Mouse (Mus musculus): ENCODE data around the gene Cisd1. TPM values are rescaled to one million over a fixed set of nuclear protein-coding genes. Genes with fewer than 3 reads are reported as not detected.
"Not testable (repeated sequence)": the region's sequence is repeated elsewhere in the genome, so short reads cannot be mapped to it uniquely, and the experiment has no call there.

Gene Cisd1
- polyA plus RNA-seq (2015; fragmentation: Nextera tagmentation; extraction: Ambion mirVana), result 115 and 118 TPM in 2 replicates

DNA sequence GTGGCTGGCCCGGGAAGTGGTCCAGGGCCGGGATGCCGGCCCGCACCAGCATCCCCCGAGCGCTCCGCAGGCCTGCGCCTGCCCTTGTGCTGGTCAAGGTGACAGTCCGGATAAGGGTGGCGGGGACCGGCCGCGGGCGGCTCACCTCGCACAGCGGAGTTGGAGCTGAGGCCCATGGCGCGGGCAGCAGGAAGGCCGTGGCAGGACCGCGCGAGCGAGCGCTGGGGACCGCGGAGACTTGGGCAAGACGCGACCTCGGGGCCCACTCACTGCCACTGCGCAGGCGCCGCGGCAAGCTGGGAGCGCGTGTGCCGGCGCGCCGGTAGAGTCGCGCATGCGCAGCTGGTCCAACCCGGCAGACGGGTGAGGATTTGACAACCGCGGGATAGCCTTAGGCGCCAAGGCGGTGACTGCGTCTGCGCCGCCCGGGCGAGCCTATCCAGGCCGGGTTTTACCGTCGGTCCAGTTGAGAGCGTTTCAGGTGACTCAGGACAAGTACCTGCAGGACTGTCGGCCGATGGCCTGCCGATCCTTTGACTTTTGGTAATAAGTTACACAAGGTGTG lies at the start of gene Cisd1:
TSS of gene Cisd1 (minus strand) at position 376 of the 565 bp plus-strand sequence.
- under 1% methylated on average over 60 of the region's 60 CpGs for WGBS
- ATAC-seq, result peak; percentile 77
- peaks cover 23% of the 10 kb centered on the region for H3K4me1 ChIP-seq (replicated peaks)

DNA sequence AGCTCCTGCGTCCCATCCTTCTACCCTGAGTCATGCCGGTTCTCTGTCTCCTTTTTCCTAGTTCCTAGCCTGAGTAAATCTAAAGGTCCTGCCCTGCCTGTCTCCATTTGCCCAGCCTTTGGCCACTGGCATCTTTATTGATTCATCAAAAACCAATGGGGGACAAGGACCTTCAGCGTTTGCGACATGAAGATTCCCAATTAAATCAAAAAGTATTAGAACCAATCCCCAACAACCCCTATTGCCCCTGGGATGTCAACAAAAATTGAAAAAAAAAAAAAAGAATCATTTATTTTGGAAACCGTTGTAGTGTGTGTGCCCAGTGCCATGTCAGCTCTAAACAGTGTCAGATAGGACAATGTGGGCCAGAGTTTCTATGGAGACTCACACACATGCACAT lies 44.6 kb upstream of the Cisd1 start:
- H3K4me2 ChIP-seq (replicated peaks), result no peak overlapping the region
- no peak for ATAC-seq
- H3K27ac ChIP-seq, result no peak overlapping the region
- H3K27me3 ChIP-seq (replicated peaks), result no peaks in the 10 kb centered on the region
- no peaks in the 10 kb centered on the region for H3K4me1 ChIP-seq (replicated peaks)
- no peaks in the 10 kb centered on the region for H3K36me3 ChIP-seq
- H3K9ac ChIP-seq, result no peak overlapping the region
- no peaks in the 10 kb centered on the region for H3K9me3 ChIP-seq
- WGBS, result 88% methylated on average over 5 of the region's 5 CpGs
- no peak overlapping the region for H3K4me3 ChIP-seq (replicated peaks)

More for the DNA sequence above, at the start of gene Cisd1:
- Histone ChIP-seq H3K4me2 (replicated peaks) (peak within 1 kb of the TSS; percentile 90), H3K9me3 (no peaks in the 10 kb centered on the region), H3K27me3 (replicated peaks) (no peaks in the 10 kb centered on the region), H3K36me3 (no peaks in the 10 kb centered on the region), H3K9ac (peak within 1 kb of the TSS; percentile 92), H3K27ac (peak within 1 kb of the TSS; percentile 66), H3K4me3 (replicated peaks) (peak within 1 kb of the TSS; percentile 86)

DNA sequence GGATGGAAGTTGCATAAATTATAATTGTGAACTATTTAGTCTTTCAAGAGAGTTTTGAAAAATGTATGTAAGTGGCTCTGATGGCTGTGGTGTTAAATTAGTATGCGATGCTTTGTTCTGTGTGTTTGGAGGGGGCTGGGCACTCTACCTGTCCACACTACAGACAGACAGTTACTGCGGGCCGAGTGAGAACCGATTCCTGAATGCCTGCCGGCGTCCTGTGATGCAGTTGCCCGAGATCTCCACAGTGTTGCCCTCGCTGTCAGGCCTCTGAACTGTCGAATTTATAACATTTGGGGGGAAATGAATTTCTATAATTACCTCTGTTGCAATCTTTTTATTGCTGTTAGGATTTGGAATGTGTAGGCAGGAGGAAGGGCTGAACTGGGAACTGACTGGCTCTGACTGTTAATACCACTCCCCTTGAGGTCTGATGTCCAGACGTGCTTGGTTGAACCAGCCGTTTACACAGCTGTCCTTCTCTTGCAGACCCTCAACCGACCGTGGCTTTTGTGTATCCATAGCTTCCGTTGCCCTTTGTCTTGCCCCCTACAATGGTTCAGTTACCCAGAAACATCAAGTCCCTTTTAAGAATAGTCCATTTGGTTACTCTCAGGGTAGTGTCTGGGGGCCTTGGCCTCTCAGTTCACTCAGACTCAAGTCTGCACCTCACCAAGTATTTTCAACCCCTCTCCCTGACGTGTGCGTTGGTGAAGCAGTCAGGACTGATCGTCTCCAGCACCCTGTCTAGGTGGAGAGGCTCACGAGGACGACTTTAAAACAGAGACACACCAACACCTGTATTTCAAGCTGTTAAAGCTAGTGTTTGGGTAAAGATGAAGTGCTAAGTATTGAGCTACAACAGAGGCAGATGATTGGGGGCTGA lies 39.6 kb upstream of the Cisd1 start:
- no peak overlapping the region for H3K4me2 ChIP-seq (replicated peaks)
- H3K4me1 ChIP-seq (replicated peaks), result no peaks in the 10 kb centered on the region
- H3K27ac ChIP-seq, result no peak overlapping the region
- H3K4me3 ChIP-seq (replicated peaks), result no peak overlapping the region
- H3K9ac ChIP-seq, result no peak overlapping the region
- WGBS, result 64% methylated on average over 19 of the region's 19 CpGs
- H3K27me3 ChIP-seq (replicated peaks), result no peaks in the 10 kb centered on the region
- ATAC-seq, result peak; percentile 54
- no peaks in the 10 kb centered on the region for H3K9me3 ChIP-seq
- peaks cover 12% of the 10 kb centered on the region for H3K36me3 ChIP-seq

DNA sequence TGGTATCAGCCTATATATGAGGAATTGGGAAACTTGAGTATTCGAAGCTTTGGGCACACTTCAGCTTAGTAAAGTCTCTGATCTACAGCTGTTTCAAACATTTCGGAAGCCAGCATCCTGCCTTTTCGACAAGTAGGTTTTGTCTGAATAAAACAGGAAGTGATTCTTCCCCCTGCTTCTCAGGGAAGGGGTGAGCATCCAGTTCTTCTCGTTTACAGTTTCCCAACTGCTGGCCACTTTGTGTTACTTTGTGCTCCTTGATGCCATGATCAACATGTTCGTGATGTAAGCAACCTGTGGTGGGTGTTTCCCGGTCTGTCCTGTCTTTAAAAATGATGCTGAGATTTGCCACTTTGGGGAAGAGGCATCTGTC lies 38.8 kb upstream of the Cisd1 start:
- WGBS, result 67% methylated on average over 6 of the region's 6 CpGs
- H3K4me1 ChIP-seq (replicated peaks); H3K9ac ChIP-seq; ATAC-seq; H3K27ac ChIP-seq; H3K4me2 ChIP-seq (replicated peaks); H3K9me3 ChIP-seq; H3K27me3 ChIP-seq (replicated peaks); H3K4me3 ChIP-seq (replicated peaks): not testable (repeated sequence)
- H3K36me3 ChIP-seq, result peaks cover 12% of the 10 kb centered on the region

DNA sequence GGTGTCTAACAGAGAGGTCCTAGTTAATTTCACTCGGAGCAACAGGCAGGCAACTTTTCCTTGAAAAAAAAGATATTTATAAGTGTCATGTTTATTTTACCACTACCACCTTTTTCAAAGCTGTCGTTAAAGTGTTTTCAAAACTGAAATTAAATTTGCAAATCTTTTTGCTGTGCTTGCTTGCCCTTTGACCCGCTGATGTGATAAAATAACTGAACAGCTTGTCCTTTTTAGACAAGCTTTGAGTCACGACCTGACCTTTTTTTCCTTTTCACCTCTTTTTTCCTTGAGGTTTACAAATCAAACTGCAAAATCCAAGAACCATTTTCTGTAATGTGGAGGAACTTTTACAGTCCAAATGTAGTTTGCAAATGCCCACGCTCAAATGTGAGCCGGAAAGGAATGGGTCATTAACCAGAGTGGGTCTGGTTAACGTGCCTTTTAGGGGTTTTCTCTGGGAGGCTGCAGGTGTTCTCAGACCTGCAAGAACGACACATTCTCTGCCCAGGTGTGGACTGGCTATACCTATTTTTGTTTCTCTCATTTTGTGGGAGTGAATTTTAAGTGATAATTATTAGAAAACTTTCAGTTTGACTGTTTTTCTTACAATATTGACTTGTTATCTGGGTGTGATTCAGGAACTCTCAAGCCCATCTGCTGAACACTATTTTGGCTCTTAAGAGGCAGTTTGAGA lies 38.3 kb upstream of the Cisd1 start:
- Histone ChIP-seq H3K36me3 (peaks cover 12% of the 10 kb centered on the region), H3K9ac (no peak overlapping the region), H3K4me1 (replicated peaks) (no peaks in the 10 kb centered on the region), H3K4me3 (replicated peaks) (no peak overlapping the region), H3K27ac (no peak overlapping the region), H3K27me3 (replicated peaks) (no peaks in the 10 kb centered on the region), H3K4me2 (replicated peaks) (no peak overlapping the region), H3K9me3 (no peaks in the 10 kb centered on the region)
- no peak for ATAC-seq
- WGBS, result 56% methylated on average over 8 of the region's 8 CpGs

DNA sequence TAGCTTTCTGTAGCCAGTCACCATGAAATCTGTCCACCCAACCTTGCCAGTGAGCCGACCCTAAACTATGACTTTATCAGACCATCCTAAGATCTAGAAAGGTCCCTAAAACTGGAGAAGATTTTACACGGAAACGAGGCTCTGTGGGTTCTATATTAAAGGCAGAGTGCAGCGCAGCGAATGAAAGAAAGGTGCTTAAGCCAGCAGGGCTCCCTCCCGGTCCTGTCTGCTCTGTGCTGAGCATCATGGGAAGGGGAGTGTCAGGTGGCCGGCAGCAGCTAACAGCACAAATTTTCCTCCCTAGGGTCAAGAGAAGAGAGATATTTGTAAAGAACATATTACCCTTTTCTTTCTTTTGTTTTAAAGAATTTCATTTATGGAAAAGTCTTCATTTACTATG lies 37.4 kb upstream of the Cisd1 start:
- no peak overlapping the region for H3K4me3 ChIP-seq (replicated peaks)
- H3K4me1 ChIP-seq (replicated peaks), result no peaks in the 10 kb centered on the region

DNA sequence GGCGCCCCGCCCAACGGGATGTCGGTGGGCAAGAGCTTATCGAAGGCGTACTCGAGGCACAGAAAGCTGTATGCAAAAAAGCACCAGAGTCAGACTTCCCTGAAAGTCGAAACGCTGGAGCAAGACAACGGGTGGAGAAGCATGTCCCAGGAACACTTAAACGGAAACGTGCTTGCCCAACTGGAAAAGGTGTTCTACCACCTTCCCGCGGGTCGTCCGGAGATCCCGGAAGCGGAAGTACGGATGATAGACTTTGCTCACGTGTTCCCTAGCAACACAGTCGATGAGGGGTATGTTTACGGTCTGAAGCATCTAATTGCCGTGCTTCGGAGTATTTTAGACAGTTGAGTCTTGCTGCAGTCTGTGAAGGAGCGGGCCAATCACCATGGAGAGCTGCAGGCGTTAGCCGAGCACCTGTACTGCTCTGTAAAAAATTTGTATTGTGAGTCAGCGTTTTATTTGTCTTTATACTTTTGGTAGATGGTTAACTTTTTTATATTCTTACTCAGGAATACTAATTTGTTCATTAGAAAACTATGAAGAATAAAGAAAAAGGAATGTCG lies 36.8 kb upstream of the Cisd1 start:
- Histone ChIP-seq H3K27ac (no peak overlapping the region), H3K27me3 (replicated peaks) (no peaks in the 10 kb centered on the region), H3K9ac (no peak overlapping the region), H3K9me3 (no peaks in the 10 kb centered on the region), H3K4me2 (replicated peaks) (no peak overlapping the region), H3K4me3 (replicated peaks) (no peak overlapping the region), H3K36me3 (peaks cover 16% of the 10 kb centered on the region), H3K4me1 (replicated peaks) (no peaks in the 10 kb centered on the region)
- 86% methylated on average over 29 of the region's 29 CpGs for WGBS
- ATAC-seq, result no peak

More for the DNA sequence above, 37.4 kb upstream of the Cisd1 start:
- Histone ChIP-seq H3K4me2 (replicated peaks) (no peak overlapping the region), H3K9ac (no peak overlapping the region), H3K36me3 (peaks cover 14% of the 10 kb centered on the region), H3K27ac (no peak overlapping the region), H3K27me3 (replicated peaks) (no peaks in the 10 kb centered on the region), H3K9me3 (no peaks in the 10 kb centered on the region)
- ATAC-seq, result no peak
- 66% methylated on average over 7 of the region's 7 CpGs for WGBS

DNA sequence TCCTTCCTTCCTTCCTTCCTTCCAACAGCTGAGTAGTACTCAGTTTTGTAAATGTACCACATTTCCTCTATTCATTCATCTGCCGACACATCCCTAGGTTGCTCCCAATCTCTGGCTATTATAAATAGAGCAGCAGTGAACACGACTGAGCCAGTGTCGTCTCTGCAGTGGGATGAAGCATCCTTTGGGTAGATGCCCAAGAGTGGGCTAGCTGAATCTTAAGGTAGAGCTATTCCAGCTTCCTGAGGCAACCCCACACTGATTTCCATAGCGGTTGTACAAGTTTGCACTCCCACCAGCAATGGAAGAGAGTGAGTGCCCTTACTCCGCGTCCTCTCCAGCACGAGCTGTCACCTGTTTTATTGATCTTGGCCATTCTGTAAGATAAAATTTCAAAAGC lies 35.7 kb upstream of the Cisd1 start:
- Histone ChIP-seq H3K9me3 (no peaks in the 10 kb centered on the region), H3K36me3 (peaks cover 16% of the 10 kb centered on the region), H3K9ac (no peak overlapping the region), H3K27ac (no peak overlapping the region), H3K27me3 (replicated peaks) (no peaks in the 10 kb centered on the region), H3K4me1 (replicated peaks) (no peaks in the 10 kb centered on the region), H3K4me3 (replicated peaks) (no peak overlapping the region), H3K4me2 (replicated peaks) (no peak overlapping the region)
- no peak for ATAC-seq
- 88% methylated on average over 7 of the region's 7 CpGs for WGBS

DNA sequence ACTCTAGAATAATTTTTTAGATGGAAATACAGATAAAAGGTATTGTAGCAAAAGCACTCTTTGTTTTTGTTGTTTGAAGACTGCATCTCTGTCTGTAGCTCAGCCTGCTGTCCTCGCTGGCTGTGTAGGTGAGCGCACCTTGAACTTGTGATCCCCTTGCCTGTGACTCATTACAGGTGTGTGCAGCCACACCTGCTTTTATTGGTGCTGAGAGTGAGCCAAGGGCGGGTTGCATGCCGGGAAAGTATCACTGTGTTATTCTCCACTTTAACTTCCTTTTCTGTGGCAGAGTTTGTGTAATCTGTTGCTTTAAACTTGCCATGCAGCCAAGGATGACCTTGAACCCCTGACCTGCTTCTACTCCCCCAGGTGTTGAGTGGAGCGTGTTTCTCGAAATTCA lies 31.3 kb upstream of the Cisd1 start:
- Histone ChIP-seq H3K27me3 (replicated peaks) (no peaks in the 10 kb centered on the region), H3K4me2 (replicated peaks) (no peak overlapping the region), H3K9me3 (no peaks in the 10 kb centered on the region), H3K27ac (0 out of 2 replicates have a peak overlapping the region, but pooled peaks have one; percentile 55), H3K36me3 (peaks cover 10% of the 10 kb centered on the region), H3K4me1 (replicated peaks) (no peaks in the 10 kb centered on the region), H3K4me3 (replicated peaks) (no peak overlapping the region), H3K9ac (no peak overlapping the region)
- peak; percentile 95 for ATAC-seq
- 68% methylated on average over 6 of the region's 6 CpGs for WGBS

DNA sequence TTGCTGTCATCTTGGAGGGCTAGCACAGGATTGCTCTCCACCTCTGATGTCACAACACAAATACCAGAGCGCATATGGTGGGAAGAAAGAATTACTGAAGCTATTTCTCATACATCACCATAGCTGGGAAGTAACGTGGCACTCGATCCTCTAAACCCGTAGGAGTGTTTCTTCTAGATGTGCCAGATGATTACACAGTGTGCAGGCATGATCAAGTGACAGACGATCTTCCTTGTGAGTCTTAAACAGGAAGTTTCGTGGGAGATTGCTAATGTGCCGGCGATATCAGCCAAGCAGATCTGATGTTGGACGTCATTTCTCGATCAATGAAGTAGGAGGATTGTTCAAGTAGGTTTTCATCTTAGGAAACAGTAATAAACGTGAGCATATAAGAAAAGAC lies 29.0 kb upstream of the Cisd1 start:
- WGBS, result 84% methylated on average over 11 of the region's 11 CpGs
- Histone ChIP-seq H3K9ac (no peak overlapping the region), H3K36me3 (0 out of 2 replicates have a peak, but pooled peaks cover 4% of the 10 kb centered on the region), H3K4me3 (replicated peaks) (no peak overlapping the region), H3K9me3 (no peaks in the 10 kb centered on the region), H3K27ac (no peak overlapping the region), H3K4me1 (replicated peaks) (no peaks in the 10 kb centered on the region; the same call in 1 of the 2 replicates), H3K4me2 (replicated peaks) (no peak overlapping the region), H3K27me3 (replicated peaks) (no peaks in the 10 kb centered on the region)
- ATAC-seq, result no peak

DNA sequence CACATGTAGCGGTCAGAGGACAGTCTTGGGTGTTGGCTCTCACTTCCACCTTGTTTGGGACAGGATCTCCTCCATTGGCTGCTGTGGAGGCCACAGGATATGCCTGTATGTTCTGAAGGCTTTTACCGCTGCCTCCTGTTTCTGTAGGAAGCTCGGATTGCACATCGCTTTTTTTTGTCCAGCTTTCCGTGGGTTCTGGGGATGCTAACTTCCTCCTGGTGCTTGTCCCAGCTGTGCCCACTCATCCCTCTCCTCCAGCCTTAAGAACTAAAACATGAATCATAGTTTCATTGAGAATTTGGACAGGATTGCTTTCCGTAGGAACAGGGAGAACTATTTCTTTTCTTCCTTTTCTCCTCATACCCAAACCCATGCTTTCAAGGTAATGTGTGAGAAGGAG lies 27.1 kb upstream of the Cisd1 start:
- H3K4me1 ChIP-seq (replicated peaks), result no peaks in the 10 kb centered on the region; the same call in 1 of the 2 replicates
- H3K4me3 ChIP-seq (replicated peaks), result no peak overlapping the region
- WGBS, result 70% methylated on average over 6 of the region's 6 CpGs
- H3K4me2 ChIP-seq (replicated peaks), result no peak overlapping the region
- ATAC-seq, result no peak
- no peak overlapping the region for H3K27ac ChIP-seq
- H3K9me3 ChIP-seq, result no peaks in the 10 kb centered on the region
- no peak overlapping the region for H3K9ac ChIP-seq
- peaks cover under 1% of the 10 kb centered on the region; the same call in 1 of the 2 replicates for H3K36me3 ChIP-seq
- H3K27me3 ChIP-seq (replicated peaks), result no peaks in the 10 kb centered on the region

DNA sequence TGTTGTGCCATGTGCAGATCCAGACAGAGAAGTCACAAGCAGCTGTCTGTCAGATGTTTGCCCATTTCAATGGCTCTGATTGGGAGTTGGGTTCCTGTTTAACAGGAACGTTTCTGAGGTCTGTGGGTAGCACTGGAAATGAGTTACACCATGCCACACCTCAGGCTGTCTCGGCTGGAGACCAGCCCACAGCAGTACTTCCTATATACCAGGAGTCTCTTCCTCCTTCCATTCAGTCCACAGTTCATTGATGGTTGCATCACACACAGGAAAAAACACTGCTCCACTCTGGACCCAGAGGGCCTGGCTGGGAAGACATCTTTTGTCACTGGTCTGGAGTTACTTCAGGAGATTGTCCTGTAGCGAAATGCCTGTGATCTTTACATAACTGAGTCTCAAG lies 24.7 kb upstream of the Cisd1 start:
- 62% methylated on average over 3 of the region's 3 CpGs for WGBS
- Histone ChIP-seq H3K4me1 (replicated peaks) (no peaks in the 10 kb centered on the region; the same call in 1 of the 2 replicates), H3K9me3 (no peaks in the 10 kb centered on the region), H3K27me3 (replicated peaks) (no peaks in the 10 kb centered on the region), H3K9ac (no peak overlapping the region), H3K36me3 (no peaks in the 10 kb centered on the region; the same call in 1 of the 2 replicates), H3K4me2 (replicated peaks) (no peak overlapping the region), H3K4me3 (replicated peaks) (no peak overlapping the region), H3K27ac (0 out of 2 replicates have a peak overlapping the region, but pooled peaks have one; percentile 18)
- peak; percentile 81 for ATAC-seq
